Comparison of ENCODE assay signal across 20 mouse cellular contexts in the genomic region with DNA sequence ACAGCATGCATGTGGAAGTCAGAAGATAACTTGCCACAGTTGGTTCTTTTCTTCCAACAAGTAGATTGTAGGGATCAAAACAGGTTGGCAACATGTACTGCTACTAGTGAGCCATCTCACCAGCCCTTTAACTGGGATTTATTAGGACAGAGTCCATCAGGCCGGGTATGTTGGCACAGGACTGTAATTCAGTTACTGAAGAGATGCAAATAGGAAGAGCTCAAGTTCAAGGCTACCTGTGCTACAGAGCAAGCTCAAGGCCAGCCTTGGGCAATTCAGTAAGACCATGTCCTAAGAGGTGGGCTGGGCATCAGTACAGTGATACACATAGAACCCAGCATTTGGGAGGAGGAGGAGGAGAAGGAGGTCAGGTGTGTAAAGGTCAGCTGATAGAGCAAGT. TPM values are rescaled to one million over a fixed set of nuclear protein-coding genes. Genes with fewer than 3 reads are reported as not detected.
"Had no signal": no experiment of that assay in that cellular context is flagged by ENCODE, and none has a peak within 500 bp of the region (broad histone marks: within the 10 kb centered on the region; RNA-seq: fewer than 3 reads in every experiment).

No protein-coding gene starts in this region.

- ATAC-seq: lung, postnatal 0 days; midbrain, embryonic 13.5 days; midbrain, embryonic 15.5 days had no signal

- H3K4me2 ChIP-seq: lung, embryonic 15.5 days; midbrain, embryonic 11.5 days; midbrain, embryonic 13.5 days; midbrain, embryonic 15.5 days; neural tube, embryonic 12.5 days; stomach, embryonic 15.5 days had no signal

- H3K27me3 ChIP-seq: lung, embryonic 15.5 days; megakaryocyte, embryonic 14.5 days; midbrain, embryonic 13.5 days; midbrain, embryonic 15.5 days; neural tube, embryonic 12.5 days; stomach, embryonic 15.5 days had no signal

- H3K9me3 ChIP-seq: lung, embryonic 15.5 days; megakaryocyte, embryonic 14.5 days; midbrain, embryonic 13.5 days; midbrain, embryonic 15.5 days; neural tube, embryonic 12.5 days; stomach, embryonic 15.5 days had no signal

- H3K9ac ChIP-seq: lung, embryonic 15.5 days; midbrain, embryonic 13.5 days; midbrain, embryonic 15.5 days; neural tube, embryonic 12.5 days; stomach, embryonic 15.5 days had no signal

- H3K27ac ChIP-seq: lung, embryonic 15.5 days; macrophage; midbrain, embryonic 13.5 days; midbrain, embryonic 15.5 days; neural tube, embryonic 12.5 days; stomach, embryonic 15.5 days; stomach, postnatal 0 days had no signal

- H3K4me1 ChIP-seq: lung, embryonic 15.5 days; midbrain, embryonic 13.5 days; midbrain, embryonic 15.5 days; neural tube, embryonic 12.5 days; stomach, embryonic 15.5 days had no signal

- DNase-seq: lung, adult 2 months; lung, postnatal 14 days; lung, postnatal 36 days; right cerebral cortex, postnatal 14 days; thymus, adult 2 months; thymus, postnatal 25 days; thymus, postnatal 4 days had no signal

- H3K4me3 ChIP-seq: lung, embryonic 15.5 days; megakaryocyte, embryonic 14.5 days; midbrain, embryonic 13.5 days; midbrain, embryonic 15.5 days; neural tube, embryonic 12.5 days; stomach, embryonic 15.5 days had no signal

RNA-seq across cellular contexts. Expression of a gene that starts 30.6 kb away (rescaled TPM):
- total RNA-seq: megakaryocyte progenitor cell, adult 5-6 weeks; monocyte, adult 5-6 weeks had no signal
- polyA plus RNA-seq: lung, adult 2 months; lung, embryonic 15.5 days; lung, postnatal 0 days; spleen, adult 2 months; stomach, embryonic 15.5 days; stomach, postnatal 0 days had no signal
